Mouse (Mus musculus): Measurements from ENCODE around the gene Agpat3.

The Agpat3 gene

DNA sequence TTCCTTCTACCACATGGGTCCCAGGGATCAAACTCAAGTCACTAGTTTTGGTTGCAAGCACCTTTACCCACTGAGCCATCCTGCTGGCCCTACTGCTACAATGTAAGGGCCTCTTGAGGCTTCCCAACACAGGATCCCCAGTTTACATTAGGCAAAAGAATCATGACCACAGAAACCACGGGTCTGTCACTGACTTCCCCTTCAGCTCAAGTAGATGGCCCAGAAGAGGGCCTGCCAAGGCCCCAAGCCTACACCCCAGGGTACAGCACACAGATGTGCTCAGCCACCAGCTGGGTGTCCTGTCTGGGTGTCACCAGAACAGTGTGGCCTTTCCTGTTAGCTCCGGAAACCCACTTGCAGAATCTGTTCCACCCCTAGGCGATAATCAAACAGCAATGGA is 87.6 kb downstream of the Agpat3 start:
- no peak for DNase-seq (ENCODE audit: low read depth in 1 of 2, low spot score in 2 of 2)

DNA sequence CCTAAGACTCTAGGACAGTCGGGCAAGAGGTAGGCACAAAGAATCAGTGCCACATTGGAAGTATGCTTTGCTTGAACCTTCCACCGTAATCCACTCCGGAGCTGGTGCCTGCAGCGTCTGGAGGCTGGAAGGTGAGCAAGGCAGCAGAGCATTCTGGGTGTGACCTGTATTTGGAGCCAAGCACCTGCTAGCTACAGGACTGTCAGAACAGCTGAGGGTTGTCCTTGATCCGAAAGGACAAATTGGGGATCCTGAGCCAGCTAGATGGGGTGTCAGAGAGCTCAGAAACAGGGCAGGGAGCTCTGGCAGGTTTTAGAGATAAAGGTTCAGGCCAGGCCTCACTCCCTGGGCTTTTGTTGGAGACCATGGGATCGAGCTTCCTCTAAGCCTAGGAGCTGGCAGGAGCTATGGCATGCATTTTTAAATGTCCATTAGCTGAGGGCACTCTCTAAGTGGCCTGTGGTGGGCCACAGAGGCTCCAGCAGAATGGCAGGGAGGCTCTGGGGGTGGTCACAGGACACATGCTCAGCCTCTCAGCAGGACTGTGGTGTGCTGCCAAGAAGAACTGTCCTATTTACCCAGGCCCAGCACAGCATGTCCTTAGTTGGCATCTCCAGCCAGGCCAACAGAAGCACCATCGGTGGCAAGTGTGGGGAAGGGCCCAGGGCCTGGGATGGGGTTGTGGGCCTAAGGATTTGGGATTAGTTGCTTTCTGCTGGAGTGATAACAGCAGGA is 91.2 kb downstream of the Agpat3 start:
- DNase-seq (ENCODE audit: low read depth in 1 of 2, low spot score in 2 of 2): no peak

GRCm38 (mm10) chr10:78260322-78260721 is 92.0 kb downstream of the Agpat3 start:
- no peak for DNase-seq (ENCODE audit: low read depth in 1 of 2, low spot score in 2 of 2)

GRCm38 (mm10) chr10:78259702-78260101 is 92.6 kb downstream of the Agpat3 start:
- DNase-seq (ENCODE audit: low read depth in 1 of 2, low spot score in 2 of 2): no peak

DNA sequence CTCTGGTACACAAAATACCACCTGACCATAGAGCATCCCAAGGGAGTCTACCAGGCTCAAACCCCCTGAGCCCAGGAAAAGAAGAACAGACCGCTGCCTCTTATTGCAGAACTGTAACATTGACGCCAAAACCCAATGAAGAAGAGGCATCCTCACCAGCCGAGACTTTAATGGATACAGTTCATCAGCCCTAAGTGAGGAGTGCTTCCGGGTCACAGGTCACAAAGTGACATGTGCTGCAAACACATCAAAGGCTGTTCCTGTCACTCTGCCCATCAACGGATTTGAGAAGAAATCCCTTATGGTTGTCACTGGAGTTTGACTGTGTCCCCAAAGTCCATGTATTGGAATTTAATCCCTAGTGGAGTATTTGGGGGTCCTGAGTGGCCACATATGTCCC is 93.1 kb downstream of the Agpat3 start:
- DNase-seq (ENCODE audit: low read depth in 1 of 2, low spot score in 2 of 2): no peak

DNA sequence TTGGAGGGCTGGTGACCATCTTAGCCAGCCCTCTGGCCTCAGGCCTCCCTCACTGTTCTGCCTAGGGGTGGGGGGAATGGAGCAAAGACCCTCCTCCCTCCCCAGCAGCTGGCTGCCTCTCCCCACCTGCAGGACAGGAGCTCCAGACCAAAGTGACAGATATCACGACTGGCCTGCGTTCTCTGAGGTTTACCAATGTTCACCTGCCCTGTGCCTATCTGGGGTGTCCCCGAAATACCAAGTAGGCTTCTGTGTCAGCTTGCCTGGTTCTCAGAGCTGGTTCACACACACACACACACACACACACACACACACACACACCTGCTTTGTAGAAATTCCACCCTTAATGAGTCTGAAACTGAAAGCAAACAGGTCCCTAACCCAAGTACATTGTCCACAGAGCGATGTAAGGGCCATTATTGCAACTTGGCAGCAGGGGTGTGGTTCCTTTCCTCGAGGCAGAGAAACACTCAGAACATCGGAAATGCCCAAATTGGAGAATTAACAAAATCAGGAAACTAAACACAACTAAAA is 94.1 kb downstream of the Agpat3 start:
- no peak for DNase-seq (ENCODE audit: low read depth in 1 of 2, low spot score in 2 of 2)

- DNase-seq (ENCODE audit: low read depth in 1 of 2, low spot score in 2 of 2): no peak
Measured at GRCm38 (mm10) chr10:78255646-78256059, 96.6 kb downstream of the Agpat3 start.

GRCm38 (mm10) chr10:78247206-78247605 is 105.1 kb downstream of the Agpat3 start:
- no peak for DNase-seq (ENCODE audit: low read depth in 1 of 2, low spot score in 2 of 2)

DNA sequence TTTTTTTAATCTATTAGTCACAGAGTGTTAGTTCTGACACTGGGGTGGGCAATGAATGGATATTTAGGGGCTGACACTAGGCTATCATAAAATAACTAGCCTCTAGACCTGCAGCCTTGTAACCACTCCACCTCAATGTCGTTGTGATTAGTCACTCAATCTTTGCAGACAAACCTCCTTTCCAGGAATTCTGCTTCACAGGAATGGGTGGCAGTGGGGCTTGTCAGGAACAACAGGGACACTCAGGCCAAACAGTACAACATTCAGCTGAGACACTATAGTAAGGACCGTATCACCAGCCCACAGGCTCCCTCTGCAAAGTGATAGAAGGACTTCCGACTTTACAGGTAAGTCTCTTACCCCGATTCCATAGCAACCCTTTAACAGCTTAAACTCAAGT is 105.6 kb downstream of the Agpat3 start:
- no peak for DNase-seq (ENCODE audit: low read depth in 1 of 2, low spot score in 2 of 2)

GRCm38 (mm10) chr10:78245225-78245547 is 107.1 kb downstream of the Agpat3 start:
- DNase-seq (ENCODE audit: low read depth in 1 of 2, low spot score in 2 of 2): no peak

DNA sequence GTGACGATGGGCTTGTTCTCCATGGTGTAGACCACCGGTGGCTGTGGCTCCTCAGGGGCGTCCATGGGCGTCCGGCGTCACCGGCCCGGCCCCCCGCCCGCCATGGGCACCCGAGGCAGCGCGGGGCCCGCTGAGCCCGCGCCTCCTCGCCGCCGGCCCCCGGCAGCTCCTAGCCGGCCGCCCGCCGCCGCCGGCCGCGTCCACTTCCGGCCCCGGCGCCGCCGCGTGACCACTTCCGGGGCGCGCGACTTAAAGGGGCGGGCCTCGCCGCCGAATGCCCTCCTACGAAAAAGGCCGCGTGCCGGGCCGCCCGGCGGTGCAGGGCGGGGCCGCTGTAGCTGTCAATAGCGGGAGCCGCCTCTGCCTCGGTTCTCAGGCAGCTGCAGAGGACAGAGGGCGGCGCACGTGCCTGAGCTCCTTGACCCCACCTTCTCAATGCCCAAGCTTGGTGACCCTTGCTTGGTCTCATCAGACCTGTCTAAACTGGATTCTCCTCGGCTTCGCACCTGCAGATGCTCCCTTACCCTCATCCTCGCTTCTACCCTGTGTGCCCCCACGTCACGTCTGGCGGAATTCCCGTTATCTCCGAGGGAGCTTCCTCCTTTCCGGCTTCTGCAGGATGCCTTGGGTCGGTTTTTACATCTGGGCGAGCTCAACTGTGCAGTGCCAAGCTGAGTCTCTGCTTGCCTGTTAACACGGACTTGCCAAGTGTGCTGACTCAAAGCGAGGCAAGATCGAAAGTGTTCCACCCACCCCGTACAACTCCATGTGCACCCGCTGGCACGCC is 107.7 kb downstream of the Agpat3 start, which contains the start of gene Trappc10:
Gene Trappc10, minus strand, starts transcription at position 204 of the 787 bp plus-strand sequence.
- peak; percentile 63 to 87 for DNase-seq (ENCODE audit: low read depth in 1 of 2, low spot score in 2 of 2)

DNA sequence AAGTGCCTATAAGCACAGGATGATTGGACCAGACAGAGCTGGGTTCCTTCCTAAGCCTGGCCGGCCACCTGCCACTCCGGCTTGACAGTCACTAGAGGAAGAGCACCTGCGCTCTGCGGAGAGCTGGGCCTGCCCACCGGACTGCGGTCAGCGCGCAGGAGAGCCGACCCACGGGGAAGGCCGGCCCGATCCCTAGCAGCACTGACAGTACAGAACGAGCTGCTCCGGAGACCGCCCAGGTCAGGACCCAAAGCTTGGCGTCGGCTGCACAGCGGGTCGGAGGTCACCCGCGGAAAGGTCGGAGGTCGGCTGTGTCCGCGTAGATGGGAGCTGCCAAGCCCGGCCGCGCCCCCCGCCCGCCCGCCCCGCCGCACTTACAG is 108.2 kb downstream of the Agpat3 start:
- peak in 1 of 2 experiments; percentile 9 for DNase-seq (ENCODE audit: low read depth in 1 of 2, low spot score in 2 of 2)

- DNase-seq (ENCODE audit: low read depth in 1 of 2, low spot score in 2 of 2): no peak
Measured at GRCm38 (mm10) chr10:78238926-78239325, 113.4 kb downstream of the Agpat3 start.

DNA sequence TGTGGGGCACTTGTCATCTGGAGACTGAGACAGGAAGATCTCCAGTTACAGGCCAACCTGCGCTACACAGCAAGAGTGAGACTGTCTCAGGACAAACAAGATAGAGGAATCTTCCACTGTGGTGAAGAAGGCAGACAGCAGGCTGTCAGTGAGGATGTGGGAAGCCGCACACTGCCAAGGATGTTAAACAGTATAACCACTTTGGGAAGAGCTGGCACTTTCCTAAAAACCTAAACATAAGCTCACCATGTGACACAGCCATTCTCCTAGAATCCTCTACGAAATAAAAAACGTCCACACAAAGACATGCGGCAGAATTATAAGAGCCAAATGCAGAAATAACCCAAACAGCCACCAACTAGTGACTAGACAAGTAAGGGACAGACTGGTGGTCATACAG is 114.0 kb downstream of the Agpat3 start:
- no peak for DNase-seq (ENCODE audit: low read depth in 1 of 2, low spot score in 2 of 2)

- no peak for DNase-seq (ENCODE audit: low read depth in 1 of 2, low spot score in 2 of 2)
Measured at GRCm38 (mm10) chr10:78237809-78238208, 114.5 kb downstream of the Agpat3 start.

DNA sequence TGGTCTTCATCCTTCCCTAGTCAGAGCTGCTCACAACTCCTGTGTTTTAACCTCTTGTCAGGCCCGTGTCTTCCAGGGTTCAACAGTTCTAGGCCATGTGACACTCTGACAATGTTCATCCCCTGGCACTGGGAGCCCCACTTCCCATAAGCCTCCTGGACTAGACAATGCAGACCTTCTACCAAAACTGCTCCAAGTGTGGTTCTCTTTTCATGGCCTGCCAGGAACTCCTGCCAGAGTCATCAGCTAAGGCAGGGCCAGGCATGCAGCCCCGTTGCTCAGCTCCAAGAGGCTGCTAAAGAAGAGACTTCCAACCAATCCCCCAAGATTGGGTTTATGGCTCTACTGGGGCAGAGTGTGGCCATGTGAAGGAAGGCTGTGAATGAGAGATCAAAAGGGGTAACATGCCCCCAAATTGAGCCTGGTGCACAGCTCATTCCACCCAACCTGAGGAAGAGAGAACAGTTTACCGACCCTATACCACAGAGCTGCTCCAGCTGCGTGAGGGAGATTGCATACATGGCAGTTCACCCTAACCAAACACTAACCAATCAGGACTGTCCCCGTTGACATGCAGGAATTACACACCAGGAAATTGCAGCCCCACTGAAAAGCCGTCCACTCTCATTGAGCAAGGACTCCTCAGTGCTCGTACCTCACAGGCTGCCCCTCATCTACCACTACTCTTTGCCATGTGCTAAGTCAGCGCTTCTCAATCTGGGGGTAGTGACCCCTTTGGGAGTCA is 115.2 kb downstream of the Agpat3 start:
- no peak for DNase-seq (ENCODE audit: low read depth in 1 of 2, low spot score in 2 of 2)

DNA sequence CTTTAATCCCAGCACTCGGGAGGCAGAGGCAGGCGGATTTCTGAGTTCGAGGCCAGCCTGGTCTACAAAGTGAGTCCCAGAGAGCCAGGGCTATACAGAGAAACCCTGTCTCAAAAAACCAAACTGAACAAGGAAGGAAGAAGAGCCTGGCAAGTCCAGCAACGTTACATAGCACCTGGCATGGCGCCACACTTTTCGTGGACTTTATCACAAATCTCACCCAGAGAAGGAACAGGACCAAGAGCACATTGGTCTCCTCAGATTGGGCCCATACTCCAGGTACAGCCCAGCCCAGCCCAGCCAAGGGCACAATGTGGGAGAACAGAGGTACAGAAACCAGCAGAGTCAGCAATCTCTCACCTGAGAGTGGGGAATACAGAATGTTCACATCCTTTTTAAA is 118.5 kb downstream of the Agpat3 start:
- DNase-seq (ENCODE audit: low read depth in 1 of 2, low spot score in 2 of 2): no peak

DNA sequence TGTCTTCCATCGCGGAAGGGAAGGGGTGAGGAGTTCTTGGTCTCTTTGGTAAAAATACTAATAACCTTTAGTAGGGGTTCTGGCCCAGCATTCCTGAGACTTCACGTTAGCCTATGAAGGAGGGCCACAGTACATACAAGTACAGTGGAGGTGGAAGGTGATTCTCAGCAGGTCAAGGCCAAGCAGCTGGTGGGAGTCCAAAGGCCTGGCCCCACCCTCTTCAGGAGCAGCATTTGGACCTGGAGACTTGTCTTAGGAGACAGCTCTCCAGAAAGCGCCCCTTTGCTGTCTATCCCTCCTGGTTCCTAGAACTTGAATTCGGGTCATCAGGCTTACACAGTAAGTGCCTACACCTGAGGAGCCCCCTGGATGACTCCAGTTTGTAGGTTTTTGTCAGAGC is 119.1 kb downstream of the Agpat3 start:
- DNase-seq (ENCODE audit: low read depth in 1 of 2, low spot score in 2 of 2): no peak

GRCm38 (mm10) chr10:78232301-78232980 is 119.8 kb downstream of the Agpat3 start:
- DNase-seq (ENCODE audit: low read depth in 1 of 2, low spot score in 2 of 2): no peak

DNA sequence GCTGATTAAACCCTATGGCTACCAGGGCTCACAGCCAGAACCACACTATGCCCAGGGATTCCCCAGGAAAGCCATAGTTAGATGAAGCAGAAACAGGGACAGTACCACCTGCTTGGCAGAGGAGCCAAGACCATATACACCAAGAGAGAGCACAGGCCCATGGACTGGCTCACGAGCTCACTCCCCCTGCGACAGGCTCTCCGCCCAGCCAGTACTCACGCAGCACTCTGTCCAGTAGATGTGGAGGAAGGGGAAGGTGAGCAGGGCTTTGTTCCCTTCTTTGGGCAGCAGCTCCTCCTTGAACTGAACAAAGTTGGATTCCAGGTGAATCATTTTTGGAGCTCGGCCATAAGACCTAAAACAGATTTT is 123.7 kb downstream of the Agpat3 start:
- DNase-seq (ENCODE audit: low read depth in 1 of 2, low spot score in 2 of 2): no peak

GRCm38 (mm10) chr10:78227875-78228559 is 124.3 kb downstream of the Agpat3 start:
- no peak for DNase-seq (ENCODE audit: low read depth in 1 of 2, low spot score in 2 of 2)
